Mouse (Mus musculus): Measurements from ENCODE around the gene Sertad4. TPM values are rescaled to one million over a fixed set of nuclear protein-coding genes. Genes with fewer than 3 reads are reported as not detected.

Gene Sertad4
- polyA plus RNA-seq, 1 experiment from 2014 or later: 8.3 TPM

- Histone ChIP-seq H3K9me3 (replicated peaks) (peaks cover 8% of the 10 kb centered on the region; the same call in 1 of the 2 replicates), H3K4me1 (peaks cover 37% of the 10 kb centered on the region), H3K27ac (replicated peaks) (peak overlapping the region; percentile 77), H3K4me3 (0 out of 2 replicates have a peak overlapping the region, but pooled peaks have one; percentile 18), H3K36me3 (no peaks in the 10 kb centered on the region), H3K27me3 (ENCODE audit: low read depth, poor library complexity, severe bottlenecking) (peaks cover 17% of the 10 kb centered on the region; the same call in 1 of the 2 replicates)
- no peak for DNase-seq (ENCODE audit: low spot score)
- 37% methylated on average over 3 of the region's 3 CpGs for WGBS
Measured at GRCm38 (mm10) chr1:192797011-192797274, 58.6 kb downstream of the Sertad4 start.

- Histone ChIP-seq H3K9me3 (replicated peaks) (peaks cover 8% of the 10 kb centered on the region; the same call in 1 of the 2 replicates), H3K27me3 (ENCODE audit: low read depth, poor library complexity, severe bottlenecking) (peaks cover 17% of the 10 kb centered on the region; the same call in 1 of the 2 replicates), H3K4me1 (peaks cover 43% of the 10 kb centered on the region), H3K27ac (replicated peaks) (peak overlapping the region; percentile 77), H3K36me3 (no peaks in the 10 kb centered on the region), H3K4me3 (0 out of 2 replicates have a peak overlapping the region, but pooled peaks have one; percentile 18)
- 9% methylated on average over 18 of the region's 21 CpGs for WGBS
- DNase-seq (ENCODE audit: low spot score): peak; percentile 39
Measured at GRCm38 (mm10) chr1:192796201-192797010, 59.1 kb downstream of the Sertad4 start.

- no peak for DNase-seq (ENCODE audit: low spot score)
- Histone ChIP-seq H3K27me3 (ENCODE audit: low read depth, poor library complexity, severe bottlenecking) (peaks cover 17% of the 10 kb centered on the region; the same call in 1 of the 2 replicates), H3K9me3 (replicated peaks) (peaks cover 8% of the 10 kb centered on the region; the same call in 1 of the 2 replicates), H3K4me1 (peaks cover 47% of the 10 kb centered on the region), H3K4me3 (no peak overlapping the region), H3K36me3 (no peaks in the 10 kb centered on the region), H3K27ac (replicated peaks) (no peak overlapping the region)
- 62% methylated on average over 9 of the region's 9 CpGs for WGBS
Measured at GRCm38 (mm10) chr1:192794957-192795745, 60.4 kb downstream of the Sertad4 start.

Other genes with a start within 250 kb of the Sertad4 start
- 8.0 and 8.2 TPM in 2 replicates for gene Hhat, start 84.5 kb downstream of the Sertad4 start, polyA plus RNA-seq (2016; fragmentation: Nextera tagmentation; extraction: Ambion mirVana)
- 3.7 and 4.1 TPM in 2 replicates for gene Syt14, start 180.0 kb upstream of the Sertad4 start, polyA plus RNA-seq (2016; fragmentation: Nextera tagmentation; extraction: Ambion mirVana)

Data from midbrain, embryonic 10.5 days (tissue).